Mouse (Mus musculus): Measurements from ENCODE around the gene Trp53bp2. TPM values are rescaled to one million over a fixed set of nuclear protein-coding genes. Genes with fewer than 3 reads are reported as not detected.

Trp53bp2 gene
- polyA plus RNA-seq, 1 experiment from 2014 or later: 18.7 TPM

DNA sequence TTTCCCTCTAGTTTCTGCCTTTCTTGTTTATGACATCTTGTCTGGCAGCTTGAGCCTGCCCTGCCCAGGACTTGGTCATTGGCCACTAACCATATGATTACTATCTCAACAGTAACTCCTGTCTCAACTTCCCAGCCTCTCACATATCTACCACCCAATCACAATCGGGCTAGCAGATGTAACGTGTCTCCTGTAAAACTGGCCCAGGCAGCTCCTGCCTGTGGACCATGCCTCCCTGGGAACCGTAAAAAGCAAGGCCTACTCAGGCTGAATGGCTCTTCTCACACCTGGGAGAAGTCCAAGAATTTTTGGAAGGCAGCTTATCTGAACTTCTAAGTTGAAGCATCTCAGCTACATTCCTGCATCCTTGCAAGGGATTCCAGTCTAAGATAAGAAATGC is 10.2 kb upstream of the Trp53bp2 start:
- Histone ChIP-seq H3K9me3 (replicated peaks; ENCODE audit: control insufficient read depth, low read length) (no peaks in the 10 kb centered on the region), H3K4me3 (replicated peaks; ENCODE audit: low read length) (no peak overlapping the region), H3K27ac (ENCODE audit: low read length) (peak overlapping the region; percentile 74), H3K36me3 (ENCODE audit: control insufficient read depth, insufficient read depth, low read length) (no peaks in the 10 kb centered on the region), H3K4me2 (ENCODE audit: low read depth, low read length) (no peak overlapping the region), H3K9ac (ENCODE audit: low read length) (no peak overlapping the region), H3K4me1 (ENCODE audit: control insufficient read depth, insufficient read depth, low read length) (peaks cover 26% of the 10 kb centered on the region), H3K27me3 (ENCODE audit: control insufficient read depth, insufficient read depth, low read length) (no peaks in the 10 kb centered on the region)
- 24% methylated on average over 3 of the region's 3 CpGs for WGBS
- peak; percentile 59; the same call in 1 of the 2 replicates for ATAC-seq (ENCODE audit: insufficient read depth, low FRiP score)

GRCm38 (mm10) chr1:182399205-182399604 is 9.8 kb upstream of the Trp53bp2 start:
- H3K4me1 ChIP-seq (ENCODE audit: control insufficient read depth, insufficient read depth, low read length): peaks cover 26% of the 10 kb centered on the region
- H3K4me3 ChIP-seq (replicated peaks; ENCODE audit: low read length): no peak overlapping the region
- 39% methylated on average over 2 of the region's 2 CpGs for WGBS
- no peak overlapping the region for H3K4me2 ChIP-seq (ENCODE audit: low read depth, low read length)
- H3K9ac ChIP-seq (ENCODE audit: low read length): no peak overlapping the region
- peak overlapping the region; percentile 74 for H3K27ac ChIP-seq (ENCODE audit: low read length)
- H3K36me3 ChIP-seq (ENCODE audit: control insufficient read depth, insufficient read depth, low read length): no peaks in the 10 kb centered on the region
- no peaks in the 10 kb centered on the region for H3K27me3 ChIP-seq (ENCODE audit: control insufficient read depth, insufficient read depth, low read length)
- H3K9me3 ChIP-seq (replicated peaks; ENCODE audit: control insufficient read depth, low read length): no peaks in the 10 kb centered on the region
- peak; percentile 79 for ATAC-seq (ENCODE audit: insufficient read depth, low FRiP score)

GRCm38 (mm10) chr1:182399908-182400307 is 9.1 kb upstream of the Trp53bp2 start:
- no peak overlapping the region for H3K9ac ChIP-seq (ENCODE audit: low read length)
- no peaks in the 10 kb centered on the region for H3K27me3 ChIP-seq (ENCODE audit: control insufficient read depth, insufficient read depth, low read length)
- H3K36me3 ChIP-seq (ENCODE audit: control insufficient read depth, insufficient read depth, low read length): no peaks in the 10 kb centered on the region
- 56% methylated on average over 3 of the region's 3 CpGs for WGBS
- H3K4me1 ChIP-seq (ENCODE audit: control insufficient read depth, insufficient read depth, low read length): peaks cover 26% of the 10 kb centered on the region
- H3K4me2 ChIP-seq (ENCODE audit: low read depth, low read length): no peak overlapping the region
- no peak for ATAC-seq (ENCODE audit: insufficient read depth, low FRiP score)
- peak overlapping the region; percentile 74 for H3K27ac ChIP-seq (ENCODE audit: low read length)
- H3K4me3 ChIP-seq (replicated peaks; ENCODE audit: low read length): no peak overlapping the region
- no peaks in the 10 kb centered on the region for H3K9me3 ChIP-seq (replicated peaks; ENCODE audit: control insufficient read depth, low read length)

DNA sequence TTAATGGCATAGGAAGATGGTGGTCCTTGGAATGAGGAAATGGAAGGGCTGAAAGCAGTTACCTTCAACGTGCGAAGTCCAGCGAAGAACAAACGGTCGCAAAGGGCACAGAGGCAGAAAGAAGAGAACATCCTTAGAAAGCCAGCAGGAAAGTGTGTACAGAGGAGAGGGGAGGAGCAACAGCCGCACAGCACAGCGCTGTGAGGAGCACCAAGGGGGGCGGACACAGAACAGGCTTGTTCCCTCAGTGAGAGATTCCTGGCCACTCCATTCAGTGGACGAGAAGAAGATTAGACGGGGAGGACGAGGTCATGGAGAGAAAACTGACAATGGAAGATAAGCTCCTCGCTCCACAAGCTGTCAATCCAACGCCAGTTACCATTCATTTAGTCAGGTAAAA is 5.9 kb upstream of the Trp53bp2 start:
- Histone ChIP-seq H3K4me1 (ENCODE audit: control insufficient read depth, insufficient read depth, low read length) (peaks cover 34% of the 10 kb centered on the region), H3K36me3 (ENCODE audit: control insufficient read depth, insufficient read depth, low read length) (no peaks in the 10 kb centered on the region), H3K27me3 (ENCODE audit: control insufficient read depth, insufficient read depth, low read length) (no peaks in the 10 kb centered on the region), H3K9me3 (replicated peaks; ENCODE audit: control insufficient read depth, low read length) (no peaks in the 10 kb centered on the region), H3K4me2 (ENCODE audit: low read depth, low read length) (no peak overlapping the region), H3K27ac (ENCODE audit: low read length) (no peak overlapping the region), H3K9ac (ENCODE audit: low read length) (no peak overlapping the region), H3K4me3 (replicated peaks; ENCODE audit: low read length) (no peak overlapping the region)
- 44% methylated on average over 13 of the region's 13 CpGs for WGBS
- peak; percentile 45; the same call in 1 of the 2 replicates for ATAC-seq (ENCODE audit: insufficient read depth, low FRiP score)

DNA sequence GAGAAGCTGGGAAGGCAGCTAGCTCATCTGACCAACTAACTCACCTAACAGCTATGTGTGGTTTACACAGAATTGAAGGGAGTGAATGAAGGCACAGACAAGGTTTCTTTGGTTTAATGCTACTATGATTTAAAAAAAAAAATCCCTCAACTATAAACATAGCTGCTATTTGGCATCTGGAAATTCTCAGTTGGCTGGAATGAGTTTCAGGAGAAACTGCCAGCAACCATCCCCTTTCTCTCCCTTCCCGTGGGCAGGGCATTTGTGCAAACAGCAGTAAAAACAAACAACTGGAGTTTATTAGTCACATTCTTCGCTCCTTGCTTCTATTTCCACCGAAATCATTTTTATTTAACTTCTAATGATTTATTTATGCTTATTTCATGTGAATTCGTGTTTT is 2.4 kb upstream of the Trp53bp2 start:
- no peaks in the 10 kb centered on the region for H3K27me3 ChIP-seq (ENCODE audit: control insufficient read depth, insufficient read depth, low read length)
- no peak overlapping the region for H3K4me3 ChIP-seq (replicated peaks; ENCODE audit: low read length)
- no peak overlapping the region for H3K4me2 ChIP-seq (ENCODE audit: low read depth, low read length)
- H3K27ac ChIP-seq (ENCODE audit: low read length): peak overlapping the region; percentile 42
- no peak overlapping the region for H3K9ac ChIP-seq (ENCODE audit: low read length)
- no peaks in the 10 kb centered on the region for H3K9me3 ChIP-seq (replicated peaks; ENCODE audit: control insufficient read depth, low read length)
- peaks cover 30% of the 10 kb centered on the region for H3K4me1 ChIP-seq (ENCODE audit: control insufficient read depth, insufficient read depth, low read length)
- H3K36me3 ChIP-seq (ENCODE audit: control insufficient read depth, insufficient read depth, low read length): no peaks in the 10 kb centered on the region
- no peak for ATAC-seq (ENCODE audit: insufficient read depth, low FRiP score)
- 37% methylated on average over 4 of the region's 4 CpGs for WGBS

- peak overlapping the region; percentile 99 for H3K9ac ChIP-seq (ENCODE audit: low read length)
- H3K4me1 ChIP-seq (ENCODE audit: control insufficient read depth, insufficient read depth, low read length): peaks cover 31% of the 10 kb centered on the region
- no peak for ATAC-seq (ENCODE audit: insufficient read depth, low FRiP score)
- no peaks in the 10 kb centered on the region for H3K27me3 ChIP-seq (ENCODE audit: control insufficient read depth, insufficient read depth, low read length)
- peak overlapping the region; percentile 95 for H3K27ac ChIP-seq (ENCODE audit: low read length)
- H3K9me3 ChIP-seq (replicated peaks; ENCODE audit: control insufficient read depth, low read length): no peaks in the 10 kb centered on the region
- peak overlapping the region; percentile 71 for H3K4me2 ChIP-seq (ENCODE audit: low read depth, low read length)
- 1% methylated on average over 13 of the region's 13 CpGs for WGBS
- H3K4me3 ChIP-seq (replicated peaks; ENCODE audit: low read length): peak overlapping the region; percentile 97
- no peaks in the 10 kb centered on the region for H3K36me3 ChIP-seq (ENCODE audit: control insufficient read depth, insufficient read depth, low read length)
Measured at GRCm38 (mm10) chr1:182408243-182408642, 729 bp upstream of the Trp53bp2 start.

DNA sequence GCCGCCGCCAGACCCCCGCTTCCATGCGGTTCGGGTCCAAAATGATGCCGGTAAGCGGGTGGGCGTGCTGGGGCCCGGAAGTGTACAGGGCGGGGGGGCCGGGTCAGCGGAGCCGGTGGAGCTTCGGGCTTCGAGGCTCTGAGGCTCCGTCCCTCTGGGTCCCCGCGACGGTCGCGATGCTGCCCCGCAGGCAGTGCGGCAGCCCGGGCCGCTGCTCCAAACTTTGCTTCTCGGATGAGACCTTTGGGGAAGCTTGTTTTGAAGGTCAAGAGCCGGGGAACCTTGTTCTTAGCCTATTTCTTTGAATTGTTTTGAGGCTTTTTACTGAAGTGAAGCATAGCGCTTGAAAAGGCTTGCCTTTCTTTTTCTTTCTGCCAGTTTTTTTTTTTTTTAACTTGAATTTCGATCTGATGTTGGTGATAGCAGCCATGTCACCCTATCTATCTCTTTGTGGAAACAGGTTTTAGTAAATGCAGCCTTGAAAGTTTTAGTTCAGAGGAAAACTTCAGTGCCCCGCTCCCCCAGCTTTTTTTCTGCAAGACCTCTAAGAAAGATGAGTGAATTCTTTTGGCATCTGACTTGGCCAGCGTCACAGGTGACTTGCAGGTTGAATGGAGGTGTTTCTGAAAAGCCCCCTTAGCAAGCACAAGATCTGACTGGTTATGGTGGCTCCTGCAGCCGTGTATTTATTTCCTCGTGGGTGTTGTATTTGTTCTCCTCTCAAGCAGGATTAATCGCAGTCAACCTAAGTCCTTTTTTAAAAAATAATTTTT is 615 bp downstream of the Trp53bp2 start:
- WGBS: 2% methylated on average over 34 of the region's 34 CpGs
- ATAC-seq (ENCODE audit: insufficient read depth, low FRiP score): peak; percentile 59
- Histone ChIP-seq H3K27me3 (ENCODE audit: control insufficient read depth, insufficient read depth, low read length) (no peaks in the 10 kb centered on the region), H3K4me2 (ENCODE audit: low read depth, low read length) (peak overlapping the region; percentile 82), H3K9ac (ENCODE audit: low read length) (peak overlapping the region; percentile 99), H3K4me3 (replicated peaks; ENCODE audit: low read length) (peak overlapping the region; percentile 97), H3K9me3 (replicated peaks; ENCODE audit: control insufficient read depth, low read length) (no peaks in the 10 kb centered on the region), H3K4me1 (ENCODE audit: control insufficient read depth, insufficient read depth, low read length) (peaks cover 35% of the 10 kb centered on the region), H3K27ac (ENCODE audit: low read length) (peak overlapping the region; percentile 95), H3K36me3 (ENCODE audit: control insufficient read depth, insufficient read depth, low read length) (no peaks in the 10 kb centered on the region)

DNA sequence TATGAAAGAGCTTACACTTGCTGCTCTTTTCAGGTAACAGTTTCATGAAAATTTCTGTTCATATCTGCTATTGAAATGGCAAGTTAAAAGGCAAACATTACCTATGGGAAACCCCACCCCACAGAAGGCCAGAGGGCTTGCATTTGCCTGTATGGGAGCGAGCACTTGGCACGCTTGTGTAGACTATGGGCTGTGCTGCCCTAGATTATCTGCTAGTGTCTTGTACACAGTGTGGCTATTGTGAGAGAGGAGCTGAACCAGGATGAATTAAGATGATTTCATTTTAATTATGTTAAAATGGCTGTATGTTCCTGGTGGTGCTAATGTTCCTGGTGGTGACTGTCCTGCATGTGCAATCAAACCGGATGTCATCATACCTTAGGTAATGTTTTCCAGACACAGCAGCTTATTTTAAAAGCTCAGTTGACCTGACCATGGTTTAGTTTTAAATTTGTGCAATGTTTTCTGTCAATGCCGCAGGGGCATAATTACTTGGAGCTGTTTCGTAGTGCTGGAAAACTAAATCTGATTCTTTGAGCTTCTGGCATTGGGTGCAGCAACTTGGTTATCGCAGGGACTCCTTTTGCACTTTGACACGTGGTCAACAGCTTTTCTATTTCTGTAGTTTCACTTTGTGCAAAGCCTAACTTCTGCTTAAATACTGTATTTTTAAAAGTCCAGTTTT is 3.8 kb downstream of the Trp53bp2 start:
- no peaks in the 10 kb centered on the region for H3K27me3 ChIP-seq (ENCODE audit: control insufficient read depth, insufficient read depth, low read length)
- no peak for ATAC-seq (ENCODE audit: insufficient read depth, low FRiP score)
- WGBS: 55% methylated on average over 7 of the region's 7 CpGs
- no peaks in the 10 kb centered on the region for H3K36me3 ChIP-seq (ENCODE audit: control insufficient read depth, insufficient read depth, low read length)
- no peak overlapping the region for H3K4me3 ChIP-seq (replicated peaks; ENCODE audit: low read length)
- H3K27ac ChIP-seq (ENCODE audit: low read length): peak overlapping the region; percentile 3; the same call in 1 of the 2 replicates
- peak overlapping the region; percentile 29; the same call in 1 of the 2 replicates for H3K4me2 ChIP-seq (ENCODE audit: low read depth, low read length)
- H3K9ac ChIP-seq (ENCODE audit: low read length): 0 out of 2 replicates have a peak overlapping the region, but pooled peaks have one; percentile 16
- H3K4me1 ChIP-seq (ENCODE audit: control insufficient read depth, insufficient read depth, low read length): peaks cover 28% of the 10 kb centered on the region
- H3K9me3 ChIP-seq (replicated peaks; ENCODE audit: control insufficient read depth, low read length): no peaks in the 10 kb centered on the region

GRCm38 (mm10) chr1:182419481-182419880 is 10.5 kb downstream of the Trp53bp2 start:
- 52% methylated on average over 3 of the region's 3 CpGs for WGBS
- Histone ChIP-seq H3K27ac (ENCODE audit: low read length) (no peak overlapping the region), H3K36me3 (ENCODE audit: control insufficient read depth, insufficient read depth, low read length) (no peaks in the 10 kb centered on the region), H3K4me2 (ENCODE audit: low read depth, low read length) (no peak overlapping the region), H3K9ac (ENCODE audit: low read length) (no peak overlapping the region), H3K4me3 (replicated peaks; ENCODE audit: low read length) (no peak overlapping the region), H3K4me1 (ENCODE audit: control insufficient read depth, insufficient read depth, low read length) (peaks cover 3% of the 10 kb centered on the region; the same call in 1 of the 2 replicates), H3K9me3 (replicated peaks; ENCODE audit: control insufficient read depth, low read length) (no peaks in the 10 kb centered on the region), H3K27me3 (ENCODE audit: control insufficient read depth, insufficient read depth, low read length) (no peaks in the 10 kb centered on the region)
- ATAC-seq (ENCODE audit: insufficient read depth, low FRiP score): peak; percentile 10; the same call in 1 of the 2 replicates

Data from stomach, embryonic 16.5 days (tissue).